Mouse (Mus musculus) lung, postnatal 4 days (tissue): Measurements from ENCODE around the gene Cpox.

Experiments
- DNase-seq, 2 experiments: peaks; one replicate each; pipeline ENCODE4 v3.0.0; 2021

Gene Cpox

DNA sequence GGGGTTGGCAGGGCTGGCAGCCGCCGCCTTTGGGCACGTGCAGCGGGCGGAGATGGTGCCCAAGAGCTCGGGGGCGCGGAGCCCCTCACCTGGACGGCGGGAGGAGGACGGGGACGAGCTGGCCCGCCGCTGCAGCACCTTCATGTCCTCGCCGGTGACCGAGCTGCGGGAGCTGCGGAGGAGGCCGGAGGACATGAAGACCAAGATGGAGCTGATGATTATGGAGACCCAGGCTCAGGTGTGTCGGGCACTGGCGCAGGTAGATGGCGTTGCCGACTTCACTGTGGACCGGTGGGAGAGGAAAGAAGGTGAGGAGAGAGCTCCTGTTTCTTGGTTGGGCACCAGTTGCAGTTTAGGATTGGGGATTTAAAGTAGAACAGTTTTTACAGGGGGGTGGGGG, 551 bp downstream of the Cpox start:
- DNase-seq = no peak

DNA sequence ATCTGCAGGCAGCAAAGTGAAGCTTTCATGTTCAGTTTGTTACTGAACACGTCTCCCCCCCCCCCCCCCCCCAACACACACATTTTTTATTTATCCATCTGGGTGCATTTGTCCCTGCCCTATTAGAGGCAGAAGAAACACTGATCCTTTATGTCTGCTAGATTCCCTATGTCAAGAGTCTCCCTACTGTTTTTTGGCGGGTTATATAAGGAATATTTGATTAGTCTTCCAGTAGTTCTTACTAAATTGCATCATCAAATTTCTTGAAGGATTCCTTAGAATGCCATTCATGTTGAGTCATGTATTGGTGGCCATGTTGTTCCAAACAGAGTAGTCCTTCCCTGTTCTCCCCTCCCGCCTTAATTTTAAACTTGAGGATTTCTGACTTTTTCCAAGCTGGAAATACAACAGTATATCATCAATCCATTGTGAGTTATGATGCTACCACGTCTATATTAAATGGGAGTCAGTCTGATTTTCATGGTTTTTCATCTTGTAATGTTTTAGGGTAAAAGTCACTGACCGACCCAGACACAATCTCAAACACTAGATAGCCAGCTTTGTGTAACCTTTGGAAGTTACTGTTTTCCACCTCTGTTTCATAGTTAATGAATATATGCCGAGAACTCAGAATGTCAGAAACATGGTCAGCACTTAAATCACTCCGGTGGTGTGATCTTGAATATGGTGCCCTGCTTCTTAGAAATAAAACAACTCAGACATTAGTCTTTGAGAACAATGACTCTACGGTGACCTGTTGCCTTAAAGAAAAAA, 1.3 kb downstream of the Cpox start:
- DNase-seq = no peak

DNA sequence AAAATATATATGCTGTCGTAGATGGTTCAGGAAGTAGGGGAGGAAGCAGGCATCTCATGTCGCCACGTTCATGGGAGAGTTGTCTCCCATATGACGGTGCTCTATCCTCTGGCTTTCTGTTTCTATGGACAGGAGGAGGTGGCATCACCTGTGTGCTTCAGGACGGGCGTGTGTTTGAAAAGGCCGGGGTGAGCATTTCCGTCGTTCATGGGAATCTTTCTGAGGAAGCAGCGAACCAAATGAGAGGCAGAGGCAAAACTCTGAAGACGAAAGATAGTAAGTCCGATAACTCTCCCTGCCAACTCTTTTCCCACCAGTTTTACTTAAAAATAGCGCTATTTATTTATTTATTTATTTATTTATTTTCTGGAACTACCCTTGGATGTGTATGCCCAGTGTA, 2.3 kb downstream of the Cpox start:
- DNase-seq = no peak

DNA sequence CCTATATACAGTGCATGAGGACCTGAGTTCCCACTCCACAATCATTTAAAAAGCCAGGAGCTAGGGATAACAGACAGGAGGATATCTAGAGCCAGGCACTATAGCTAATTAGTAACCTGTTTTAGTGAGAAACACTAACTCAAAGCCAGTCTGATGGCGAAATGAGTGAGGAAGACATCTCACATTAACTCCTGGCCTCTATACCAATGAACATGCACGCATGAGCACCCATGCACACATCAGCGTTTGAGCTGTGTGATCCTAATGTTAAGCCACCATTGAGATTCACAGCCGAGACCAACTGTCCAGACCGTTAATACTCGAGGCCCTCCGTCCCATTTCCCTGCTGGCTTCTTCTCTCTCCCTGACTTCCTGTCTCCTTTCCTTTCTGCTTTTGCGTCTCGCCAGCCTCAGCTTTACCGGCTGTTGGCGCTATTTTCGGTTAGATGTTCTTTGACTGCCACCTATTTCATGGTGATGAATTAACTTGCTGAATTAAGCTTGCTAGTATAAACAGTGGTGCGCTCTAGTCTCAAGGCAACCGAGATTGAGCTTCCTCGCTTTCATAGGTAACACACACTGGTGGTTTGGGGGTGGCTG, 3.8 kb downstream of the Cpox start:
- no peak for DNase-seq

DNA sequence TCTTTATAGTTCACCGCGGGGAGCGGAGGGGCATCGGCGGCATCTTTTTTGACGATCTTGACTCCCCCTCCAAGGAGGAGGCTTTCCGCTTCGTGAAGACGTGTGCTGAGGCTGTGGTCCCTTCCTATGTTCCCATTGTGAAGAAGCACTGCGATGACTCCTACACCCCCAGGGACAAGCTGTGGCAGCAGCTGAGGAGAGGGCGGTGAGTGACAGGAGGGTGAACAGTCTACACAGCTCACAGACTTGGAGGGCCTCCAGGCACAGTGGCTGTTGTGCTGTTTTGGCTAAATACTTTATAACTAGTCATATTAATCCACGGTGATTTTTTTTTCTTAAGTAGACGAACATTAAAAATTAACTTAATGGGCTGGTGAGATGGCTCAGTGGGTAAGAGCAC, 5.2 kb downstream of the Cpox start:
- no peak for DNase-seq

DNA sequence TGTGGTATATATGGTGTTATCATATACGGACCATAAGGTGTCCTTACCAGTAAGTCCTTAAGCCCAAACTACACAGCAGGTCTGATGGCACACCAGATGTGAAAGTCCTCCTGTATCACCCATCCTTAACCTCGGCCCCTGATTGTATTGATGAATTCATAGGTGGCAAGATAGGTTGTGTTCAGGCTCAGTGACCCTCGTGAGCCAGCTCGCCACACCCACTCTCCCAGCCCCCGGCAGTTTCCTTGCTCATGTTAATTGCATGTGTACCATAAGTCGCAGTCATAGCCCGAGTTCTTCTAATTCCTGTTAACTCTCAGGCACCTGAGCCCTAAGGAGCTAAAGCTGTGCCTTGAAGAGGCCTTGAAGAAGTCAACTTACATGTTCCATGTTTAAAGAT, 6.1 kb downstream of the Cpox start:
- no peak for DNase-seq

DNA sequence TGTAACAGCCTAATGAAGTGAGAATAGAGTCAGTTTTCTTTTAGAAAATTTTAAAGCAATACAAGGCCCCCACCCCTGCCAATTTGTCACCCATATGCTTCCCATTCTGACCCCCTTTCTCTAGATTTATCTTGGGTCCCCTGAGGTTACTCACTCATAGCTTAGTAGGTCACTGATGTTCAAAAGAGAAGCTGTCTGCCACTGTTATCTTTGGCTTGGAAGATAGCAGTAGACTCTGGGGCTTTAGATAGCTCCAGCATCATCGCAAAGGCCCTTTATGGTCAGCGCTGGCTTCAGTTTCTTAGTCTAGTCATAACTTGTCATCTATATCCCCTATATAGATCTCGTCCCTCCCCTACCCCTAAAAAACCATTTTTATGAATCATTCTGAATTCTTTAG, 6.5 kb downstream of the Cpox start:
- DNase-seq = no peak

DNA sequence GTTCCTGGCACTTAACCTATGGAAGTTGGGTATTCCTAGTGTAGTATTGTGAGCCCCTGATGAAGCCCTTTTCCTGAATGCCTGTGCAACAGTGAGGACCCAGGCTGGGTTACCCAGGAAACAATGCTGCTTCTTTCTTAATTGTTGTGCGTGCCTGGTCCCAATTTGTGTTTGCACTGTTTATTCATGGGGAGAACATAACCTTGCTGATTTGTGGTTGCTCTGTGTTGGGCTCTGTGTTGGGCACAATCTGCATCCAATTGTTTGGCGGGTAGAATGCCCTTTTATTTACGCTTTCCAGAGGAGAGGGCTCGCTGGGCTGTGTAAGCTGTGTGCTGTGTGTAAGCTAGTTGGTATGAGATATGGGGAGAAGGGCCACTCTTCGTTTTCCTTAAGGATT, 7.4 kb downstream of the Cpox start:
- DNase-seq = no peak

DNA sequence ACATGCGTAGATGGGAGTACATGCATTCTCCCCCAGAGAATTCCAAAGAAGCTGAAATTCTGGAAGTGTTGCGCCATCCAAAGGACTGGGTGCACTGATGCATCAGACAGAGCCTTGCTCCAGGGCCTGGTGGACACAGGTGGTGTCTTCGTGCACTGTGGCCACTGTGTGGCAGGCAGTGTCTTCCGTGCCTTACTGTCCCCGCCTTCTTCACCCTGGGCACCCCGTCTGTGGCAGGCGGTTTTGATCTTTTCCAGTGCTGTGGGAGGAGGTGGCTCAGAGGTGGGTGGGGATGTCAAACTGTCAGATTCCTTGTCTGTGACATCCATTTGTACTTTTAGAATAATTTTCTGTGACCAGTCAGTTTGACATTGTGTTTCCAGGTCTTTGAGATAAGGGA, 8.6 kb downstream of the Cpox start:
- DNase-seq = no peak

DNA sequence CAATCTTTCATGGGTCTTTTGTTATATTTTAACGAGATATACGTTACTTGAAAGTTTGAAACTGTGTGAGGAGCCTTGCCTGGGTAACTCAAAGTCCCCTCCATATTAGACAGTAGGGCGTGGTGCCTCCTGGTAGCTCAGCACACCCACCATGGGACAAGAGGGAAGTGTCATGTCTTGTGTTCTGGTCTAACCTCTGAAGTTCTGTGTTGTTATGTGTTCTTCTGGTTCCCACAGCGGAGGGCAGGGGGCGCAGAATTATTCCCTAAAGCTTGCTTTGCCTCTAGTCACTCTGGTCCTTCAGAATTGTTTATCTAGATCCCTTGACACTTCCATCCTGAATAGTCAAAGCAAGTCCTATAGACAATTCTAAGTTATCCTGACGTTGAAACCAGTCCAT, 12.0 kb downstream of the Cpox start:
- DNase-seq = no peak

DNA sequence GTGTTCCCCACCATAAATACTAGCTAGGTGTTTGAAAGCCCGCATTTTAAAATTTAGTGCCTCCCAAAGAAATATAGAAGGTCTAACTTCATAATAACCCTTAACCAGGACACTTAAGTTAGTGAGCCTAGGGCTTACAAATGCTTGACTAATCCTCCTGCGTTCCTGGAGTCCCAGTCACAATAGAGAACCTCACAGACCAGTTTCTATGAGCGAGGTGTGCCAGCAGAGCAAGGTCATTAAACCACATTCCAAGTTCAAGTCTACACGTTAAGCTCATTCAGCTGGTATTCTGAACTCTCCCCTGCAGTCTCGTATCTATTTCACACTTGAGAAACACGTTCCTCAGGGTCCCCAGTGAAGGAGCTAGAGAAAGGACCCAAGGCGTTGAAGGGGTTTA, 12.8 kb downstream of the Cpox start:
- DNase-seq = no peak

DNA sequence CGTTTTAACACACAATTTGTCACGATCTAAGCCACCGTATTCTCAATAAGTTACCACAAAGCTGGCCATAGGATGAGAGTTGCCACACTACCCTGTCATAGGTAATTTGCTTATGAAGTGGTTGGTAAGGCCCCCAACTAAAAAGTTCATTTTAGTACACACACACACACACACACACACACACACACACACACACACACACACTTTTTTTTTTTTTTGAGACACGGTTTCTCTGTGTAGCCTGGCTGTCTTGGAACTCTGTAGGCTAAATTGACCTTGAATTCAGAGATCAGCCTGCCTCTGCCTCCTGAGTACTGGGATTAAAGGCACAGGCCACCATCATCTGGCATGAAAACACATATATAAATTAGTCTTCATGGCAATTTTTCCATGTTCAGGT, 13.8 kb downstream of the Cpox start:
- no peak for DNase-seq

DNA sequence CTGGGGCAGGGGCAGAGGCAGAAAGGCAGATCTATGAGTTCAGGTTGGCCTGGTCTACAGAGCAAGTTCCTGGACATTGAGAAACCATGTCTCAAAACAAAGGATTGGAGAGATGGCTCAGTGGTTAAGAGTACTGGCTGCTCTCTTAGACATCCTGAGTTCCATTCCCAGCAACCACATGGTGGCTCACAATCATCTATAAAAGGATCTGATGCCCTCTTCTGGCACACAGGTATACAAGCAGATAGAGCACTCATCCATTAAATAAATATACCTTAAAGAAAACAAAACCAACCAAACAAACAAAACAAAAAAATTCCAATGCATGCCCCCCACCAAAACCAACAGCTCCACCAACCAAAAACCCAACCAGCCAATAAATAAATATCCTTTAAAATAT, 14.4 kb downstream of the Cpox start:
- no peak for DNase-seq

DNA sequence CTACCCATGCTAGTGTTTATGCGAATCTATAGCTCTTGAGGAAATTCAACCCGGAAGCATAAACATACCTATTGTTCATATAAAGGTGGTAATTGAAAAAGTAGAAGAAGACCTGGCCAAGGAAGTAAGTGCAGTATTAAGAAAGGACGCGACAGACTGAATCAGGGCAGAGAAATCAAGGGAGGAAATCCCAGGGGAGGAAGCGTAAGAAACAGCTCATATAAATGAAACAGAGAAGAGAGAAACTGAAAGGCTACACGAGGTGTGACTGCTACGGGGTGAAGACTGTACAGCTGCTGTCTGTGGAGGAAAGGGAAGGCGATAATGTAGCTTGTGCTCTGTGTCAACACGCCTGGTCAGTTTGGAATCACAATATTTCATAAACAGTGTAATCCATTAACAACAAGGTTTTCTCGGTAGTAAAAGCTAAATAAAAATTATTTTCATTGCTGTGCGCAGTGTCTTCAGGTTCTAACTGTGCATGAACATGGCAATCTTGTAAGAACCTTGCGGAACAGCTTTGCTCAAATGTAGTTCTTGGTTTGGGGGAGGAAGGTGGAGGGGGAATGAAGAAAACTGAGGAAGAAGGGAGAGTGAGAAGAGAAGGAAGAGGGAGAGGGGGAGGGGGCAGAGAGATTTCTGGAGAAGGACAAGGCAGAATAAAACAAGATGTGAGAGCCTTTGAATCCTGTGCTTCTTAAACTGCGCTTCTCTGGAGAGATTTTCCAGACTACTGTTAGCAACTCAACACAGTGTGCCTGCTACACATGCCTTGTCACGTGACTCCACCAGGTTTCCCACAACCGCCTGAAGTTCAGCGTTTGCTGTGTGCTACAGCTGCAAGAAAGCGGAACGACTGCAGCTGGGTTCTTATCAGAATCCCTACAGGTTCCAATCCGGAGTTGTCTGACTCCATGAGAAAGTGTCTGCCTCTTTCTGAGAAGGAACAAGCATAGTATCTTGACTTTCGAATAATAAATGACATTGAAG, 15.8 kb downstream of the Cpox start:
- DNase-seq = no peak

DNA sequence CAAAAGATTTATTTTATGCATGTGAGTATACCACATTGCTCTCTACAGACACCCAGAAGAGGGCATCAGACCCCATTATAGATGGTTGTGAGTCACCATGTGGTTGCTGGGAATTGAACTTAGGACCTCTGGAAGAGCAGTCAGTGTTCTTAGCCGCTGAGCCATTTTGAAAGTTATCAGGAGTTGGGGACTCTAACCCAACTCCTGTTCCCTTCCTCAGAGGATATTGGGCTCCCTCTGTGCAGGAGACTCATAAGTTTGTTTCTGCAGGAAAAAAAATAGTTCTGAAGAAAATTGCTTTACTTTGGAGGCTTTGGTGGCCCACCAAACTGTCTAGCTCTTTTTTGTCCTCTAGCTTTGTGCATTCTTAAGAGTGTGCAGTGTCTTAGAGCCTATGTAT, 18.4 kb downstream of the Cpox start:
- no peak for DNase-seq

DNA sequence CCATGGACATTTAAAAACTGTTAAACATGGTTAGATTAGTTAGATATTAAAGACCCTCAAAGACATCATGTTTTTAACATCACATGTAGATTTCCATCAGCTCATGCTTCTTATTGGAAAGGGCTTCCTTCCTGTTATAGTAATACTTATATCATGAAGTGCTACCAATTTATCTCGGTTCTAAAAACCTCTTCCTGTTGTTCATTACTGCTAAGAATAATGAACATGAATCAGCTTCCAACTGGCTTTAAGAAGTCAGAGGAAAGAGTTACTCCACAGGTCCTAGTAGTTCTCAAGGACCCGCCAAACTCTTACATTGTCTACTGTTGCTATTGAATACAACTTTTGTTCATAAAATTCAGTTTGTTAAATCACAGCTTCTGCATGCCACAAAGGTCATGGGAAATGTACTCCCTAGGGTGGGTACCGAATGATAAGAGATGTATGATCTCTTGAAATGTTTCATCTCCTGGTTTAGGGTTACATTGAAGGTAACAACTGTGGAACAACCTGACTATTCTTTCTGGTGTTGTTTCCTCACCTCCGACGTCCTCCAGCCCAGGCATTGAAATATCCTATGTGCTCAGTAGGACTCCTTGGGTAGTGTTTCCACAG, 19.6 kb downstream of the Cpox start:
- no peak for DNase-seq

DNA sequence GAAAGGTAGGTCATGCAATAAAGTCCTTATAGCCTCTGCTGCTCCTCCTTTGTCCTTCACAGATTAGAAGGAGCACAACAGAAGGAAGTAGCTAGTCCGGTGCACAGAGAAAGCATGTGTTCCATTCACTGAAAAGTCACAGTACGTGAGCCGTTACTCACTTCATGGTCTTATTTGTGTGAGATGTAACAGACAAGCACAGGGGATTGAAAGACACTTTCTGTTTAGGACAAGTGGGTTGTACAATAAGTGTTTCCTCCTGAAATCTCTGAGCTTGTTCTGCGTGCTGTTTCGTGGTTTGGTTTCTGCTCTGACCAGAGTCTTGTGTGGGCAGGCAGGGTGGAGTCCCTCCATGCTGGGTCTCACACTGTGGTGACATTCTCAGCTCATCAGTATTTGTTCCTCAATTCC, 20.2 kb downstream of the Cpox start:
- DNase-seq = no peak

DNA sequence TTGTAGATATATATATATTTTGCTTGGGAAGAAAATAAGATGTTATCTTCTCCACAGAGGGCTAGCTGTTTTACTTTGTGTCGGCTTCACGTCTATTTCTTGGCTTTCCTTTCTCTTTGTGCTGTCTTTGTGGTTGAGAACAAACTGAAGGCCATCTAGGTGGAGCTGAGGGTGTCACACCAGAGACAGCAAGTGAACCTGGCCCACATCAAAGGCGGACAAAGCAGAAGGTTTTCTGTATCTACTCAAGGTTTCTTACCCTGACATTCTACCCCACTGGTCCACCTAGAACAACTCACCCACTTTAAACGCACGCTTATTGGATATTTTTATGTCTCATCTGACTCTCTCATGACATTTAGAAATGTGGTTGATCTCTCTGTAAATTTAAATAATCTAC, 24.0 kb downstream of the Cpox start:
- DNase-seq = no peak

DNA sequence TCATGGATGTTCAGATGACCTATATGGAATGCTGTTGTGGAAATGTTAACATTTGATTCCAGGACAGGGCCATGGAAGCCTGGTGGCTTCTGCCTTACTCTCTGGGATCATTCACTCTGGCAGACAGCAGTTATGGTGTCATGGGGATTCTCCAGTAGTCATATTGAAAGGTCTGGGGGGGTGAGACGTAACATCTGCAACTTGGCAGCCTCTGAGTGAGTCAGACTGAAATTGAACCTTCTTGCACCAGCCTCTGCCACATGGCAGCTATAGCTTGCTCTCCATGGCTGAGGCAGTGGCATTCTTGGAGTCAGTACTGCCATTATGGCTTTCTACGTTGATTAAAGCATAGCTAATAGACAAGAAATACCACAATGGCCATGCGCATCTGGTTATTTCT, 26.7 kb downstream of the Cpox start:
- DNase-seq = no peak

DNA sequence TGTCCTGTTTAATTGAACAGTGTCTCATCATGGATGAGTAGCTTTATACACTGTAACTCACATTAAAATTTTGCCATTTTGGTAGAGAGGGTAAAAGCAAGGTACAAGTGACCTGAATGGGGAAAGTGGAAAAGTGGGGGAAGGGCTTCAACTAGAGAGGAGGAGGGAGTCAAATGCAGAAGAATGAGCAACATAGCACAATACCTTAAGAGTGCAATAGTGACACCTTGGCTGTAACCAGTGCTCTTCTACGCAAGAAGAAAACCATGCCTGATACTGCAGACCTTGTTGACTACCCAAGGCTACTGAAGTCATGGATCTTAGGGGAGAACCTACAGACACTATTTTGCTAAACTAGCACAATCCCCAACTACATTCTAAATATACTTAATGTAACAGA, 27.2 kb downstream of the Cpox start:
- no peak for DNase-seq

DNA sequence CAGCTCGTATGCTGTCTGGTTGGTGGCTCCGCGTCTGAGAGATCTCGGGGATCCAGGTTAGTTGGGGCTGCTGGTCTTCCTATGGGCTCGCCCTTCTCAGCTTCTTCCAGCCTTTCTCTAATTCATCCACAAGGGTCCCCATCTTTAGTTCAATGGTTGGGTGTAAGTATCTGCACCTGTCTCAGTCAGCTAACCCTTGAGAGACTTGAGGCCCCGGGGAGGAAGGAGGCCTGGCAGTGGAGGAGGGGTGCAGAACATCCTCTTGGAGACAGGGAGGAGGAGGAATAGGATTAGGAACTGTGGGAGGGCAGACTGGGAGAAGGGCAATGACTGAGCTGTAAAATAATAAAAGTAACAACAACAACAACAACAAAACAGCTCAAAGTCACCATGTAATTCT, 30.1 kb downstream of the Cpox start:
- no peak for DNase-seq

DNA sequence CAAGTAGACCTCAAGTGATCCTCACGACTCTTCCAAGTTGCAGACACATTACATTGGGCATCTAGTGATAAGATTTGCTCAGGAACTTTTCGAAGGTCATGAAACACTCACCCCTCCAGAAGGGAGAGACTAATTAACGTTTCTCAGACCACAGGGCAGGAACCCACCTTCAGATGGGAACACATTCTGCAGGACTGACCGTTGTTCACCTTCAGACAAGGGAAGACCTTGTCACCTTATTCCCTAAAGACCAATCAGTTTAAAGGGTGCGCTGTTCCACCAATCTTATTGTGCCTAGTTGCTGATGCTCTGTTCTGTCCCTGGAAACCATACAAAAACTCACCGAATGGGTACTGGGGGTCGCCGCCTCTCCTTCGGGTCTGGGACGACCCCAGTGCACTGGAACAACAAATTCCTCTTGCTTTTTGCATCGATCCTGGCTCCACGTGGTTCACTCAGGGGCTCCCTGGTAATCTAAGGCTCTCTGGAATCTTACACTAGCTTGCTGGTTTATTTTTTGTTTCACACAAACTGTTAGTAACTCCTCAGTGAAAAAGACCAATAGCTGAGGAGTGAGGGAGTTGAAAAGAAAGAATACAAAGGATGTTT, 30.8 kb downstream of the Cpox start:
- no peak for DNase-seq

DNA sequence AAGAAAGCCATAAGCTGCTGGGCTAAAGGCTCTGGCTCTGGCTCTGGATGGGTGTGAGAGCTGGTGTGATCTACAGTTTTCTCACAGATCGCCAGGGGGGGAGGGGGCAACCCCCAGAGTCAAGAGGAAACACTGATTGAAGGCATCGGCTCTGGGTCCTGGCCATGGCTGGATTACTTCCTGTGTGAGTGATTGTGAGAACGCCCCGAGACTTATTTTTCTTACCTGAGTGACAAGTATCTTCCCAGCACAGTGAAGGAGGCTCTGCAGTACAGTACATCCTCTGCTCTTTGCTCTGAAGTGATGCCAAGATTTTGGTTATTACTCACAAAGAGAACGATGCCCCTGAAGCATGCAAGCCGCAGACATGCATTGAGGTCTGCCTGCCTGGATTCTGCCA, 31.7 kb downstream of the Cpox start:
- no peak for DNase-seq
